Mouse (Mus musculus): ENCODE measurements around the gene Tbc1d25. TPM values are rescaled to one million over a fixed set of nuclear protein-coding genes. Genes with fewer than 3 reads are reported as not detected.

Tbc1d25 gene
- total RNA-seq, 2 experiments from 2014 or later: 1.1 to 1.7 TPM

DNA sequence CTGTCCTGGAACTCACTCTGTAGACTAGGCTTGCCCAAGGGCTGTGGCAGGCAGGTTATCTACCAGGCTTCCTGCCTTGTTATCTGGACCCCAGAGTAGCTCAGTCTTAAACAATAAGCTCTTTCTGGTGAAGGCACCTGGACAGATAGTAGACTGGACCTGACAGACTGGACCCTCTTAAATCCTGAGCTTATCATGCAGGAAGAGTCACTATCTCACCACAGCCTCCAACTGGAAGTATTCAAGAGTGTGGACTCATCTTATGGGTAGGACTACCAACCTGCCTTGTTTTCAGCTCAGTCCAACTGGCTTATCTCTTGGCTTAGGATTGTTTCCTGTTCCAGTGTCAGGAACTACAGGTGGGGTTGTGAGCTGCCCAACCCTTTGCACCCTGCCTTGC lies 58.7 kb downstream of the Tbc1d25 start:
- no peak for ATAC-seq (replicated peaks; ENCODE audit: low FRiP score, poor library complexity, severe bottlenecking)

- peak; percentile 69 for ATAC-seq (replicated peaks; ENCODE audit: low FRiP score, poor library complexity, severe bottlenecking)
These were observed 60.7 kb downstream of the Tbc1d25 start for GRCm38 (mm10) chrX:8115275-8115674.

- no peak for ATAC-seq (replicated peaks; ENCODE audit: low FRiP score, poor library complexity, severe bottlenecking)
These were observed 71.0 kb downstream of the Tbc1d25 start for GRCm38 (mm10) chrX:8105019-8105418.

Other genes with a start within 250 kb of the Tbc1d25 start
- gene Eras, start 247.6 kb downstream of the Tbc1d25 start, total RNA-seq (2015; ENCODE audit: low replicate concordance): not detected in 2 replicates
- gene Eras, start 247.6 kb downstream of the Tbc1d25 start, total RNA-seq (2017; ENCODE audit: low replicate concordance): not detected in 2 replicates
- gene Hdac6, start 228.3 kb downstream of the Tbc1d25 start, total RNA-seq (2015; ENCODE audit: low replicate concordance): 5.0 and 9.0 TPM in 2 replicates
- gene Hdac6, start 228.3 kb downstream of the Tbc1d25 start, total RNA-seq (2017; ENCODE audit: low replicate concordance): 2.4 and 6.8 TPM in 2 replicates
- gene Gata1, start 198.1 kb downstream of the Tbc1d25 start, total RNA-seq (2015; ENCODE audit: low replicate concordance): 45.1 and 78.6 TPM in 2 replicates
- gene Gata1, start 198.1 kb downstream of the Tbc1d25 start, total RNA-seq (2017; ENCODE audit: low replicate concordance): 29.3 and 49.9 TPM in 2 replicates
- not detected in 2 replicates for gene Glod5, start 157.7 kb downstream of the Tbc1d25 start, total RNA-seq (2015; ENCODE audit: low replicate concordance)
- gene Glod5, start 157.7 kb downstream of the Tbc1d25 start, total RNA-seq (2017; ENCODE audit: low replicate concordance): not detected in 2 replicates
- gene Suv39h1, start 101.4 kb downstream of the Tbc1d25 start, total RNA-seq (2015; ENCODE audit: low replicate concordance): 13.1 and 20.9 TPM in 2 replicates
- gene Suv39h1, start 101.4 kb downstream of the Tbc1d25 start, total RNA-seq (2017; ENCODE audit: low replicate concordance): 24.1 and 25.7 TPM in 2 replicates
- 24.4 and 27.2 TPM in 2 replicates for gene Was, start 85.7 kb downstream of the Tbc1d25 start, total RNA-seq (2015; ENCODE audit: low replicate concordance)
- gene Was, start 85.7 kb downstream of the Tbc1d25 start, total RNA-seq (2017; ENCODE audit: low replicate concordance): 19.1 and 27.3 TPM in 2 replicates
- 3.1 and 7.7 TPM in 2 replicates for gene Wdr13, start 43.3 kb downstream of the Tbc1d25 start, total RNA-seq (2015; ENCODE audit: low replicate concordance)
- gene Wdr13, start 43.3 kb downstream of the Tbc1d25 start, total RNA-seq (2017; ENCODE audit: low replicate concordance): 7.9 and 15.5 TPM in 2 replicates
- gene Rbm3, start 30.3 kb downstream of the Tbc1d25 start, total RNA-seq (2015; ENCODE audit: low replicate concordance): 309 and 358 TPM in 2 replicates
- gene Rbm3, start 30.3 kb downstream of the Tbc1d25 start, total RNA-seq (2017; ENCODE audit: low replicate concordance): 298 and 314 TPM in 2 replicates
- gene Ebp, start 17.3 kb upstream of the Tbc1d25 start, total RNA-seq (2015; ENCODE audit: low replicate concordance): 6.1 and 22.2 TPM in 2 replicates
- gene Ebp, start 17.3 kb upstream of the Tbc1d25 start, total RNA-seq (2017; ENCODE audit: low replicate concordance): 4.0 and 13.0 TPM in 2 replicates
- 0.42 TPM in 1 of 2 replicates, not detected in the other for gene Porcn, start 30.3 kb upstream of the Tbc1d25 start, total RNA-seq (2015; ENCODE audit: low replicate concordance)
- gene Porcn, start 30.3 kb upstream of the Tbc1d25 start, total RNA-seq (2017; ENCODE audit: low replicate concordance): not detected in 2 replicates
- 3.3 and 7.1 TPM in 2 replicates for gene Ftsj1, start 76.2 kb upstream of the Tbc1d25 start, total RNA-seq (2015; ENCODE audit: low replicate concordance)
- 12.3 and 14.4 TPM in 2 replicates for gene Ftsj1, start 76.2 kb upstream of the Tbc1d25 start, total RNA-seq (2017; ENCODE audit: low replicate concordance)
- 72.6 and 83.8 TPM in 2 replicates for gene Slc38a5, start 95.0 kb upstream of the Tbc1d25 start, total RNA-seq (2015; ENCODE audit: low replicate concordance)
- gene Slc38a5, start 95.0 kb upstream of the Tbc1d25 start, total RNA-seq (2017; ENCODE audit: low replicate concordance): 74.3 and 75.3 TPM in 2 replicates
- gene Ssxb10, start 151.2 kb upstream of the Tbc1d25 start, total RNA-seq (2015; ENCODE audit: low replicate concordance): not detected in 2 replicates
- gene Ssxb10, start 151.2 kb upstream of the Tbc1d25 start, total RNA-seq (2017; ENCODE audit: low replicate concordance): not detected in 2 replicates
- not detected in 2 replicates for gene Ssxb9, start 190.8 kb upstream of the Tbc1d25 start, total RNA-seq (2015; ENCODE audit: low replicate concordance)
- gene Ssxb9, start 190.8 kb upstream of the Tbc1d25 start, total RNA-seq (2017; ENCODE audit: low replicate concordance): not detected in 2 replicates
- gene Ssxb1, start 237.1 kb upstream of the Tbc1d25 start, total RNA-seq (2015; ENCODE audit: low replicate concordance): not detected in 2 replicates
- not detected in 2 replicates for gene Ssxb1, start 237.1 kb upstream of the Tbc1d25 start, total RNA-seq (2017; ENCODE audit: low replicate concordance)

Measured in erythroblast, adult 5-6 weeks (primary cell).